Mouse (Mus musculus): ENCODE measurements at regions not wholly inside any gene's neighbourhood (a gene's known extent, or its start where the extent isn't known, plus 50 kb on each side); places are given as distances from the start of the nearest gene placed in this dataset.

- TF ChIP-seq CTCF (IDR thresholded peaks at IDR 0.05; ENCODE audit: low read depth) (no peak), EP300 (IDR thresholded peaks at IDR 0.05; ENCODE audit: low read depth) (no peak)
These were observed 264.2 kb upstream of the Pcsk5 start for GRCm38 (mm10) chr19:18101423-18102341.

Data from heart, postnatal 0 days (tissue).